ENCODE assay signal across 7 mouse cellular contexts in the genomic region with DNA sequence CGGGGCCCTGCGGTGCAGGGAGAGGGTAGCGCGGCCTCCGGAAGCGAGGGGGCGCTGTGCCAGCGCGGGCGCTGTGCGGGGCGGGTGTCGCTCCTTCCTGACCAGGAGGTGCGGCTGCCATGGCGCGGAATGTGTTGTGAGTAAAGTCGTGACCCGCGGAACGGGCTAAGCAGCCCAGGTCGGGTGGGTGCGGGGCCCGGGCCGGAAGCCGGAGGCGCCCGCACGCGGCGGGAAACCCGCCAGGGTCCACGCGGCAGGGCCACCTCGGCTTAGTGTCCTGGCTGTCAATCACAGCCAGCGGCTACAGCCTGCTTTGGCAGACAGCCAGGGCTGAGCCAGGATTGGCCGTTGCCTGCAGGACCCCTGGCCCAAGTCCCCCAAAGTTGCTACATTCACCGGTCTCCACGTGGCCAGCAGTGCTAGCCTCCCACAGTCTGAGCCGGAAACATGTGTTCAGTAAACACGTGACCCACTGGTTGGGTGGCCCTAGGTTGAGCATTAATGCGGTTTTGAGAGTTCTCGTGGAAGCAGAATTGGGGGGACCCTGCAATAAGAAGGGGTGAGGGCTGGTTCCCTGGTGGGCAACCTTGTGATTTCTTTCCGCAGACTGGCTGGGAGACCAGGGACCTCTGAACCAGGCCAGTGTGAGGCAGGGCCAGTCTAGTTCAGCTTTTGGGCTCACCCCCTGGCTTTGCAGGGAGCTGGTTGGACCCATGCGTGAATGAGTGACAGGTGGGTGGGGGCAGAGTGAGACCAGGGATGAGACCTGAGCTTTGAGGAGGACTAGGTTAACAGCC. TPM values are rescaled to one million over a fixed set of nuclear protein-coding genes. Genes with fewer than 3 reads are reported as not detected.
DNase-seq lines count a peak whose midpoint lies in the region; ATAC-seq lines count a peak whose summit lies in the region.

No protein-coding gene starts in this region.

- peak; percentile 94 for DNase-seq in adrenal gland, postnatal 14 days
- peak; percentile 85 for DNase-seq in embryonic facial prominence, embryonic 11.5 days (ENCODE audit: low spot score)
- peak; percentile 98 for DNase-seq in heart, adult 11 months
- peak; percentile 85 for DNase-seq in kidney, adult 18-20 months
- peak; percentile 90 for DNase-seq in limb, embryonic 10.5 days (ENCODE audit: low spot score)
- peak; percentile 83 for DNase-seq in skeletal muscle tissue, adult 2 months (ENCODE audit: low read depth, low spot score)

- peak overlapping the region; percentile 55 for H3K4me3 ChIP-seq in embryonic facial prominence, embryonic 11.5 days (ENCODE audit: low read depth, low read length)
- H3K4me3 ChIP-seq in limb, embryonic 10.5 days, result peak overlapping the region; percentile 71
- peak overlapping the region; percentile 75 for H3K4me3 ChIP-seq in midbrain, embryonic 12.5 days

- no peaks in the 10 kb centered on the region; the same call in 1 of the 2 replicates for H3K27me3 ChIP-seq in embryonic facial prominence, embryonic 11.5 days (ENCODE audit: control insufficient read depth, insufficient read depth, low read length)
- H3K27me3 ChIP-seq in limb, embryonic 10.5 days (ENCODE audit: low read depth, poor library complexity, severe bottlenecking), result no peaks in the 10 kb centered on the region
- peaks cover 7% of the 10 kb centered on the region; the same call in 1 of the 2 replicates for H3K27me3 ChIP-seq in midbrain, embryonic 12.5 days

- peak overlapping the region; percentile 82 for H3K9ac ChIP-seq in embryonic facial prominence, embryonic 11.5 days (replicated peaks; ENCODE audit: low read length)
- peak overlapping the region; percentile 68 for H3K9ac ChIP-seq in midbrain, embryonic 12.5 days (replicated peaks)

- H3K4me1 ChIP-seq in embryonic facial prominence, embryonic 11.5 days (ENCODE audit: control insufficient read depth, insufficient read depth, low read length), result peaks cover 2% of the 10 kb centered on the region; the same call in 1 of the 2 replicates
- peaks cover 64% of the 10 kb centered on the region for H3K4me1 ChIP-seq in limb, embryonic 10.5 days
- H3K4me1 ChIP-seq in midbrain, embryonic 12.5 days, result peaks cover 24% of the 10 kb centered on the region

- peak; percentile 79 for ATAC-seq in embryonic facial prominence, embryonic 11.5 days (replicated peaks; ENCODE audit: insufficient number of reproducible peaks, low FRiP score, low TSS enrichment, low read depth)
- ATAC-seq in midbrain, embryonic 12.5 days (ENCODE audit: low FRiP score, low read depth), result peak; percentile 89

- H3K36me3 ChIP-seq in embryonic facial prominence, embryonic 11.5 days (replicated peaks; ENCODE audit: control insufficient read depth, insufficient read depth, low read depth, low read length), result no peaks in the 10 kb centered on the region; the same call in 1 of the 2 replicates
- peaks cover 16% of the 10 kb centered on the region for H3K36me3 ChIP-seq in limb, embryonic 10.5 days
- peaks cover 5% of the 10 kb centered on the region for H3K36me3 ChIP-seq in midbrain, embryonic 12.5 days

- WGBS in embryonic facial prominence, embryonic 11.5 days, result 2% methylated on average over 43 of the region's 44 CpGs
- 1% methylated on average over 44 of the region's 44 CpGs for WGBS in limb, embryonic 10.5 days
- WGBS in midbrain, embryonic 12.5 days, result under 1% methylated on average over 44 of the region's 44 CpGs

- peak overlapping the region; percentile 74 for H3K4me2 ChIP-seq in embryonic facial prominence, embryonic 11.5 days (ENCODE audit: low read depth, low read length)
- H3K4me2 ChIP-seq in midbrain, embryonic 12.5 days (replicated peaks), result peak overlapping the region; percentile 77

- peak overlapping the region; percentile 91 for H3K27ac ChIP-seq in embryonic facial prominence, embryonic 11.5 days (replicated peaks; ENCODE audit: low read depth, low read length)
- H3K27ac ChIP-seq in limb, embryonic 10.5 days, result peak overlapping the region; percentile 98
- peak overlapping the region; percentile 86 for H3K27ac ChIP-seq in midbrain, embryonic 12.5 days (replicated peaks)

- H3K9me3 ChIP-seq in embryonic facial prominence, embryonic 11.5 days (replicated peaks; ENCODE audit: control insufficient read depth, low read length), result no peaks in the 10 kb centered on the region
- H3K9me3 ChIP-seq in limb, embryonic 10.5 days (replicated peaks), result no peaks in the 10 kb centered on the region
- no peaks in the 10 kb centered on the region for H3K9me3 ChIP-seq in midbrain, embryonic 12.5 days

RNA-seq across cellular contexts. Expression of a gene that starts 0.8 kb away (rescaled TPM):
- 13.3 and 17.9 TPM in 2 replicates for total RNA-seq in adrenal gland, postnatal 14 days (2021)
- polyA plus RNA-seq in embryonic facial prominence, embryonic 11.5 days (2014; fragmentation: Nextera tagmentation; extraction: Ambion mirVana), result 16.4 and 17.2 TPM in 2 replicates
- polyA plus RNA-seq in limb, embryonic 10.5 days (2016; fragmentation: Nextera tagmentation; extraction: Ambion mirVana), result 25.9 and 33.7 TPM in 2 replicates
- 10.3 and 15.0 TPM in 2 replicates for polyA plus RNA-seq in midbrain, embryonic 12.5 days (2016; fragmentation: Nextera tagmentation; extraction: Ambion mirVana)

RNA-seq across cellular contexts. Expression of a gene that starts 34.6 kb away (rescaled TPM):
- 1.1 and 1.8 TPM in 2 replicates for total RNA-seq in adrenal gland, postnatal 14 days (2021)
- polyA plus RNA-seq in embryonic facial prominence, embryonic 11.5 days (2014; fragmentation: Nextera tagmentation; extraction: Ambion mirVana), result 1.5 and 2.8 TPM in 2 replicates
- polyA plus RNA-seq in limb, embryonic 10.5 days (2016; fragmentation: Nextera tagmentation; extraction: Ambion mirVana), result 1.6 and 1.7 TPM in 2 replicates
- 1.0 and 1.1 TPM in 2 replicates for polyA plus RNA-seq in midbrain, embryonic 12.5 days (2016; fragmentation: Nextera tagmentation; extraction: Ambion mirVana)

Comparison
In these comparisons a context has a peak if more than half of its experiments do, and no peak if none do; other contexts are left out.
1. Peak in every context shown above with its lines: DNase-seq, ATAC-seq, H3K4me3 ChIP-seq and H3K27ac ChIP-seq.